Mouse (Mus musculus) kidney, embryonic 14.5 days (tissue): Measurements from ENCODE around the gene Prpf8. TPM values are rescaled to one million over a fixed set of nuclear protein-coding genes. Genes with fewer than 3 reads are reported as not detected.

Experiments
- ATAC-seq: fragments of 200-750 bp; cut with Nextera tagmentation; 2 replicates; pipeline ENCODE4 v1.8.0; 2017; ENCODE audit warnings: moderate number of reproducible peaks, mild to moderate bottlenecking, moderate TSS enrichment, moderate library complexity; ENCODE audit not compliant: low FRiP score, low TSS enrichment
- H3K27ac ChIP-seq: fragments of 300-500 bp; sonication (generic); 2 replicates; pipeline ENCODE4 v1.5.1; 2014; ENCODE audit warnings: low read depth, mild to moderate bottlenecking, low read length, moderate library complexity, mixed read lengths
- H3K27me3 ChIP-seq: fragments of 300-500 bp; sonication (generic); 2 replicates; pipeline ENCODE4 v1.6.1; 2014; ENCODE audit warnings: mild to moderate bottlenecking, low read length; ENCODE audit not compliant: control insufficient read depth, insufficient read depth
- H3K36me3 ChIP-seq: fragments of 300-500 bp; sonication (generic); 2 replicates; pipeline ENCODE4 v1.6.1; 2014; ENCODE audit warnings: low read length, mixed read lengths; ENCODE audit not compliant: control insufficient read depth, insufficient read depth
- H3K4me1 ChIP-seq: fragments of 300-500 bp; sonication (generic); 2 replicates; pipeline ENCODE4 v1.6.1; 2014; ENCODE audit warnings: low read length, mixed read lengths; ENCODE audit not compliant: control insufficient read depth, insufficient read depth
- H3K4me2 ChIP-seq: fragments of 300-500 bp; sonication (generic); replicated peaks from 2 replicates; pipeline ENCODE4 v1.6.1; 2014; ENCODE audit warnings: low read depth, mild to moderate bottlenecking, low read length
- H3K4me3 ChIP-seq: fragments of 300-500 bp; sonication (generic); 2 replicates; pipeline ENCODE4 v1.5.1; 2014; ENCODE audit warnings: mild to moderate bottlenecking, low read length
- H3K9ac ChIP-seq: fragments of 300-500 bp; sonication (generic); 2 replicates; pipeline ENCODE4 v1.6.1; 2014; ENCODE audit warnings: low read depth, mild to moderate bottlenecking, low read length, moderate library complexity
- H3K9me3 ChIP-seq: fragments of 300-500 bp; sonication (generic); 2 replicates; pipeline ENCODE4 v1.6.1; 2016; ENCODE audit warnings: low read length; ENCODE audit not compliant: control insufficient read depth
- WGBS: fragments of 180-500 bp; shearing (Covaris S2); extraction: QIAGEN DNeasy Blood & Tissue Kit; methylation state at CpG from one replicate; pipeline ENCODE4 v1.1.7; 2014; 5-methylcytosine and 5-hydroxymethylcytosine counted together
- polyA plus RNA-seq: library from polyadenylated mRNA; unstranded; fragments of >200 nt; fragmentation: Nextera tagmentation; extraction: Ambion mirVana; gene quantifications from 2 replicates; pipeline ENCODE4 v1.2.1, GENCODE M21; 2014

Prpf8 gene
- polyA plus RNA-seq, 1 experiment from 2014 or later: 103 TPM

DNA sequence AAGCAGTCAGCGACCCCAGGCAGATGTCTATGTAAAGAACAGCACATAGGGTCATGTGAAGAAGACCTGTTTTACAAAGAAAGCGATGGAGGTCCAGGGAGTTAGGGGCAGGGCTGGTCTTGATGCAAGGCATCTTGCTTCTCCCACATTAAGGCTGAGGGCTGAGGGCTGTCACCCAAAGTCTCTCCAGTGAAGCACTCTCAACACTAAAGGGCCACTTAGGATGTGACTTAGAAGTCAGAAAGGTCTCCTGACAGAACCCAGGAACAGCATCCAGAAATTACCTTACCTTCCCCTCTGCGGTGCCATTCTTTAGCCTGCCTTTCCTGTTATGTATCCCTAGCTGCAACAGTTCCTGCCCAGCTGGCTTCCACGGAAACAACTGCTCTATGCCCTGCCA, 35.0 kb downstream of the Prpf8 start:
- 89% methylated on average over 4 of the region's 4 CpGs for WGBS
- H3K4me3 ChIP-seq: no peak overlapping the region
- H3K27ac ChIP-seq: no peak overlapping the region
- H3K27me3 ChIP-seq: no peaks in the 10 kb centered on the region
- H3K9me3 ChIP-seq: no peaks in the 10 kb centered on the region
- H3K36me3 ChIP-seq: no peaks in the 10 kb centered on the region
- H3K4me2 ChIP-seq: no peak overlapping the region
- ATAC-seq: no peak
- H3K4me1 ChIP-seq: no peaks in the 10 kb centered on the region
- no peak overlapping the region for H3K9ac ChIP-seq

DNA sequence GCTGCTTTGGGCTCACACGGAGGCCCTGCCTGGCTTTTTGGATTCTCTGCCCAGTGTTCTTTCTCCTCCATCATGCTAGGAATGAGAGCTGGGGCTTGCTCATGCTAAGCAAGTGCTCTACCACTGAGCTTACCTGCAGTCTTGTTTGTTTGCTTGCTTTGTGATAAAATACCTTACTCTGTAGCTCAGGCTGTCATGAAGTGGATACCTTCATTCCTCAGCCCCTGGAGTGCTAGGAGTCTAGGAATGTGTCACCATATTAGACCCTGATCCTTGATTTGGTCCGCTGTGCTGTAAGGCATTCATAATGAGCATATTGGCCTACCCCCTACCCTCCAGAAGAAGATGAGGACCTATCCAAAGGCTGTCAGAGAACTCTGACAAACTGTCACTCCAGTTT, 36.2 kb downstream of the Prpf8 start:
- ATAC-seq: no peak
- Histone ChIP-seq H3K4me1 (no peaks in the 10 kb centered on the region), H3K27me3 (no peaks in the 10 kb centered on the region), H3K27ac (no peak overlapping the region), H3K36me3 (no peaks in the 10 kb centered on the region), H3K9ac (no peak overlapping the region), H3K9me3 (no peaks in the 10 kb centered on the region), H3K4me2 (no peak overlapping the region), H3K4me3 (no peak overlapping the region)
- 88% methylated on average over 2 of the region's 2 CpGs for WGBS

DNA sequence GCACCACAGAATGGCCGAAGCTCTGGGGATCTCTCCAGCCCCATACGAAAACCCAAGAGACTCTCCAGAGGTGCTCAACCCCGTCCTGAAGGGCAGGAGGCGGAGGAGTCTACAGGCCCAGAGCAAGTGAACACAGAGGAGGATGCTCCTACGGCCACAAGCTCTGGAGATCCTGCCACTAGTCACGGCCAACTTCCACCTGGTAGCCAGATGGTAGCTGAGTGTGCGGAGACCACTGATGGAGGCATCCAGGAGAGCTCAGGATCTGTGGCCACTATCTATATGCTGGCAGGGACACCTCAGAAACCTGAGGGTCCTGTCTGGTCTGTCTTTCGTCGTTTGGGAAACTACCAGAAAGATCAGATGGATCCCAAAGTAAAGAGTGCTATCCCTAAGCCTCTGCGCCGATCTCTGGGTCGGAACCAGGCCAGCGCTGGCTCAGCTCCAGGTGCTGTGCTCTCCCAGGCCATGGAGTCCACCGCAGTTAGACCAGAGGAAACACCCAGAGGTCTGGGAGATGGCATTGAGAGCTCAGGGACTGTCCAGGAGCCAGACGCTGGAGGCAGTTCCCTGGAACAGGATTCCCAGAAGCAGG, 39.0 kb downstream of the Prpf8 start:
- H3K4me3 ChIP-seq: no peak overlapping the region
- no peaks in the 10 kb centered on the region for H3K36me3 ChIP-seq
- no peaks in the 10 kb centered on the region for H3K9me3 ChIP-seq
- WGBS: 86% methylated on average over 15 of the region's 15 CpGs
- H3K27ac ChIP-seq: no peak overlapping the region
- no peak overlapping the region for H3K4me2 ChIP-seq
- H3K9ac ChIP-seq: no peak overlapping the region
- no peaks in the 10 kb centered on the region; the same call in 1 of the 2 replicates for H3K4me1 ChIP-seq
- no peak for ATAC-seq
- H3K27me3 ChIP-seq: no peaks in the 10 kb centered on the region

DNA sequence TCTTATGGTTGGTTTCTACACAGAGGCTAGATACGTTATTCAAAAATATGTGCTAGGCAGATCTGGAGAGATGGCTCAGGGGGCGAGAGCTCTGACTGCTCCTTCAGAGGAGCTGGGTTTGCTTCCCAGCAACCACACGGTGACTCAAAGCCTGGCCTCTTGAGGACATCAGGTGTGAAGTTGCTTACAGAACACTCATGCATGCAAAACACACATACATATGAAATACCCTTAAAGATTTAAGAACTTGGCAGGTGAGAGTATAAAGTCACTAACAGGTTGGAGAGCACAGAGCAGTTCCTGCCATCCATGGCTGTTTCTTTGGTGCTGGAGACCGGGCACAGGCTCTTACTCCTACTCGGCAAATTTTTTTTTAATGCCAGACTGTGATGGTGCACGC, 40.3 kb downstream of the Prpf8 start:
- Histone ChIP-seq H3K9me3 (no peaks in the 10 kb centered on the region), H3K27ac (no peak overlapping the region), H3K27me3 (no peaks in the 10 kb centered on the region), H3K4me3 (no peak overlapping the region), H3K4me1 (peaks cover under 1% of the 10 kb centered on the region; the same call in 1 of the 2 replicates), H3K9ac (no peak overlapping the region), H3K36me3 (no peaks in the 10 kb centered on the region), H3K4me2 (no peak overlapping the region)
- ATAC-seq: no peak
- WGBS: 82% methylated on average over 6 of the region's 6 CpGs

DNA sequence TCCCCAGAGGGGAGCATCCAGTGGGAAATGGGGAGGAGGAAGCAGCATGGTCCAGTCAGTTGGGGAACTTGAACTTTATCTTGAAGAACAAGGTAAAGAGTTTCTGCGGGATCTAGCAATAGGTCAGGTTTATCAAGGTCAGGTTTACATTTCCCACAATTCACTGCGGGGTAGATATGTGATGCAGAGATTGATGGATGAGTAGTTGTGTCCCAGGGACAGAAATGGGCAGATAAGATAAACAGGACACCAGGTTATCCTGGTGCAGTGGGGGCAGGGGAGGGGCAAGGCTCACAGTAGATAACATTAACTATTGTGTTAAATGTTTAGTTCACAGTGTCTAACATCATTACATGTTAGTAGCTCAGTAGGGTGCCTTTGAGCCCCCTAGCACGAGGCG, 43.2 kb downstream of the Prpf8 start:
- WGBS: 54% methylated on average over 4 of the region's 4 CpGs

DNA sequence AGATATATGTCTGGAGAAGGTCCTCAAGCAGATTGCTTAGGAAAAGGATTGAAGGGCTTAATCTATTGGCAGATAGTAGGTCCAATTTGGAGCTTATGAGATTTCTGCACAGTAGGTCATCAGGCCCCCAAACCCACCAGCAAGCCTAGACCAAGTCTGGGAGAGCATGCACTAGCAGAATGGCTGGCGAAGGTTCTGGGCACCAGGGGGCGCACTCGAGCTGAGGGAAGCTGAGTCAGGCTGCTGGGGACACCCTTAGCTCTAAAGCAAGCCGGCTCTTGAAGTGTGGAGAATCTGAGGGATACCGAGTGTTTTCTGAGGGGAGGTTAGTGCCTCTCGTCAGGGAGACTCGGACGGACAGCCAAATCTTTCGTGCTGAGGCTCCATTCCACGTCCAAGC, 43.7 kb downstream of the Prpf8 start:
- 0% methylated on average over 10 of the region's 10 CpGs for WGBS
- ATAC-seq: peak; percentile 60

More for the DNA sequence above, 43.2 kb downstream of the Prpf8 start:
- no peak overlapping the region for H3K27ac ChIP-seq
- H3K4me3 ChIP-seq: no peak overlapping the region
- no peaks in the 10 kb centered on the region for H3K36me3 ChIP-seq
- peaks cover 10% of the 10 kb centered on the region for H3K4me1 ChIP-seq
- H3K4me2 ChIP-seq: no peak overlapping the region
- H3K27me3 ChIP-seq: no peaks in the 10 kb centered on the region
- H3K9me3 ChIP-seq: no peaks in the 10 kb centered on the region
- no peak for ATAC-seq
- no peak overlapping the region for H3K9ac ChIP-seq

DNA sequence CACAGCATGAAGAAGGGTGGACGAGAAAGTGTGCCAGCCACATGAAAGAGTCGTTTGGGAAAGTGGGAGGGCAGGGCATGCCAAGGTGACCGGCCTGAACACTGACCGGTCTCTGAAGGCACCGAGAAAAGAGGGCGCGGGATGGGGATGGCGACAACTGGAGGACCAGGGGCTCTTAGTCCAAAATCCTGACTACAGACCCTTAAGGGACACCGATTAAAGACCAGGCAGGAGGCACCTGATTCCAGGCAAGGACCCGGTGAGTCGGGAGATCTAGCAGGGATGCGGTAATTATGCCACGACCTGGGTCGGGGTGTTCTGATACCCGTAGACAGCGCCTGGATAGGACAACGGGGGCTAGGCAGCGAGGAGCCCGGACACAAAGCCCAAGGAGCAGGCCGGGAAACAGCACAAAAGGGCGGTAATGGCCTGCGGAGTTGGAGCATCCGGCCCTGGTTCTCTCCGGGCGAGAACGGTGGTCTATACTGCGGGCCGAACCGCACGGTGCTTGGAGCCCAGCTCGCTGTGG, 44.3 kb downstream of the Prpf8 start:
- ATAC-seq: no peak; the same call in 1 of the 2 replicates
- H3K9ac ChIP-seq: peak overlapping the region; percentile 68
- H3K36me3 ChIP-seq: no peaks in the 10 kb centered on the region
- H3K4me2 ChIP-seq: peak overlapping the region; percentile 96
- H3K4me3 ChIP-seq: peak overlapping the region; percentile 59
- H3K27ac ChIP-seq: peak overlapping the region; percentile 85; the same call in 1 of the 2 replicates
- under 1% methylated on average over 30 of the region's 31 CpGs for WGBS
- no peaks in the 10 kb centered on the region for H3K9me3 ChIP-seq
- peaks cover 18% of the 10 kb centered on the region for H3K4me1 ChIP-seq
- no peaks in the 10 kb centered on the region for H3K27me3 ChIP-seq

More for the DNA sequence above, 43.7 kb downstream of the Prpf8 start:
- H3K36me3 ChIP-seq: no peaks in the 10 kb centered on the region
- H3K9me3 ChIP-seq: no peaks in the 10 kb centered on the region
- no peak overlapping the region for H3K27ac ChIP-seq
- H3K9ac ChIP-seq: peak overlapping the region; percentile 68
- H3K4me2 ChIP-seq: peak overlapping the region; percentile 96
- H3K4me3 ChIP-seq: peak overlapping the region; percentile 59
- H3K4me1 ChIP-seq: peaks cover 15% of the 10 kb centered on the region
- no peaks in the 10 kb centered on the region for H3K27me3 ChIP-seq

DNA sequence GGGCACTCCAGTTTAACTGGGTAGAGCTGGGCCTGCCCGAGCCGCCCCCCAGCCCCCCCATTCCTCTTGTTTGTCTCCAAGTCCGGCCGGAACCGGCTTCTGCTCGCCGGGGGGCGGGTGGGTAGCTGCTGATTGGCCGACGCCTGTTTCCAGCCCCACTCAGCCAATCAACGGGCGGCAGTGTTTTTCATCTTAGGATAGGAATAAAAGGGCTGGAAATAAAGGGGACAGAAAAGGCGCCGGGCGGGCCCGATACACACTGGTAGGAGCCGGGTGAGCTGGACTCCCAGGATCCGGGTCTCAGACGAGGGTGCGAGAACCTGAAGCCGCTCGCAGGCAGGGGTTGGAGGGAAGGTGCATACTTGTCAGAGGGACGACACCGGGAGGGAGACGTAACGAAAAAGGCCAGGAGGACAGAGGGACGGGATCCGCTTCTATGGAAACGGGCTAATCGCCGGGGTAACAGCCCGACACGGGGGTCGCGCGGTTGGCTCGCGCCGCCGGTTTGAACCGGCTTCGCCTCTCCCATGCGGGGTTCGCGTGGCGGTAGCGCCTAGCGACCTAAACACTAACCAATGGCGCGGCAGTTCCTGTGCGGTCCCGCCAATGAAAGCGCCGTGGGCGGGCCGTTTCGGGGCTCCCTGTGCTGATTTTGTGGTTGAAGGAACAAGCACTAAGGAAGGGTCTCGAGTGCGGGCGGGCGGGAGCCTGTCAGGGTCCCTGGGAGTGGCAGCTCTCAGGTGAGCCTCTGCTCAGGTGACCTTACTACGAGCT, 45.0 kb downstream of the Prpf8 start, which contains the start of gene Slc43a2:
Slc43a2 (plus strand) TSS at position 226 of the 774 bp plus-strand sequence.
- no peaks in the 10 kb centered on the region for H3K36me3 ChIP-seq
- H3K4me3 ChIP-seq: peak within 1 kb of the TSS; percentile 59
- H3K27me3 ChIP-seq: no peaks in the 10 kb centered on the region
- H3K27ac ChIP-seq: peak within 1 kb of the TSS; percentile 85
- H3K4me1 ChIP-seq: peaks cover 18% of the 10 kb centered on the region
- peak within 1 kb of the TSS; percentile 68 for H3K9ac ChIP-seq
- WGBS: under 1% methylated on average over 61 of the region's 62 CpGs
- ATAC-seq: peak; percentile 92
- H3K4me2 ChIP-seq: peak within 1 kb of the TSS; percentile 96
- no peaks in the 10 kb centered on the region for H3K9me3 ChIP-seq
